Mouse (Mus musculus) megakaryocyte, adult 5-6 weeks (primary cell): ENCODE results near the gene Kcnh1. TPM values are rescaled to one million over a fixed set of nuclear protein-coding genes. Genes with fewer than 3 reads are reported as not detected.

Experiments
- total RNA-seq, 2 experiments: library from RNA; stranded (forward) in 1 of 2; stranded (reverse) in 1 of 2; fragments of 153-499, 151-499 nt in 1 of 2; fragments of 221-1000, 200-1000 nt in 1 of 2; gene quantifications; 2 replicates each; pipeline versions ENCODE4 v1.2.3 to v1.2.4; 2015 to 2017

The Kcnh1 gene
- total RNA-seq, 2 experiments from 2014 or later, result not detected

Other genes with a start within 250 kb of the Kcnh1 start
- gene Rd3, start 213.4 kb upstream of the Kcnh1 start, total RNA-seq (2015), result 0.18 and 0.38 TPM in 2 replicates
- 0.22 TPM in 1 of 2 replicates, not detected in the other for gene Rd3, start 213.4 kb upstream of the Kcnh1 start, total RNA-seq (2017)
- gene Traf5, start 98.2 kb upstream of the Kcnh1 start, total RNA-seq (2015), result 26.7 and 33.1 TPM in 2 replicates
- 15.8 and 18.9 TPM in 2 replicates for gene Traf5, start 98.2 kb upstream of the Kcnh1 start, total RNA-seq (2017)
- gene Rcor3, start 52.7 kb upstream of the Kcnh1 start, total RNA-seq (2015), result 22.4 and 25.1 TPM in 2 replicates
- 15.7 and 18.3 TPM in 2 replicates for gene Rcor3, start 52.7 kb upstream of the Kcnh1 start, total RNA-seq (2017)